14 mouse cellular contexts compared by ENCODE assay signal in the genomic region with DNA sequence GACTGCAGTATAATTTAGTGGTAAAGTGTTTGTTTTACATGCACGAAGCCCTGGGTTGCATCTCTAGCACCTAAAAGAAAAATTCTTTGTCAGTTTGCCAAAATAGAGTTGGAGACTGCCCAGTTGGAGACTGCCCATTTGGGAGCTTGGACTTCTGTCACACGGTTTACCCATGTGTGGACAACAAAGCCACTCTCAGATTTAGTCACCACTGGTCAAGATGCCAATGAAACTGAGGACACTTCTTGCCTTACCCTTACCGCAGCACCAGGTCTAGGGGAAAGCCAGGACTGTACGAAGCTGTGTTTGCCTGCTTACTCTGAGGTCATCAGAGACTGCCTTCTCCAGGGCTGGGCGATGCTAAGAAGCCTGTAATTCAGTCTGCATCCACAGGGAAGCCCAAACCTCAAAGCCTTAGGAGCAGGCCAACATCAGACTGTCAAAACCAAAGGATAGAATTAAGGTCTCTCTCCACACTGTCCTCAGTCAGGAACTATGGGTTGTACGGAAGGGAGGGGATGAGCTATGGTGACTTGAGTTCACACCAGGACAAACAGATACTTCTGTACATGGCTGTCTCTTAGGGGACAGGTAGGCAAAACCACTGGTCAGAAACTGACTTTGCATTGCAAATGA. TPM values are rescaled to one million over a fixed set of nuclear protein-coding genes. Genes with fewer than 3 reads are reported as not detected.
DNase-seq lines count a peak whose midpoint lies in the region; ATAC-seq and TF ChIP-seq lines count a peak whose summit lies in the region.
"Had no signal": no experiment of that assay in that cellular context is flagged by ENCODE, and none has a peak within 500 bp of the region (broad histone marks: within the 10 kb centered on the region; RNA-seq: fewer than 3 reads in every experiment).

No protein-coding gene starts in this region.

- WGBS in hindbrain, postnatal 0 days = 60% methylated on average over 6 of the region's 6 CpGs
- 87% methylated on average over 6 of the region's 6 CpGs for WGBS in hindbrain, embryonic 12.5 days
- WGBS in embryonic facial prominence, embryonic 15.5 days = 77% methylated on average over 6 of the region's 6 CpGs

- peaks cover 5% of the 10 kb centered on the region; the same call in 1 of the 2 replicates for H3K4me1 ChIP-seq in hindbrain, postnatal 0 days (ENCODE audit: insufficient read depth, low read length)
- H3K4me1 ChIP-seq in hindbrain, embryonic 12.5 days = peaks cover 33% of the 10 kb centered on the region
- peaks cover 28% of the 10 kb centered on the region for H3K4me1 ChIP-seq in embryonic facial prominence, embryonic 15.5 days

- DNase-seq in adrenal gland, adult 2 months = peak; percentile 58
- DNase-seq in adrenal gland, postnatal 4 days (ENCODE audit: low spot score in 2 of 2) = no peak
- DNase-seq in hindbrain, postnatal 0 days (ENCODE audit: low spot score) = no peak
- DNase-seq in 3134 (ENCODE audit: extremely low read depth, insufficient read length, low spot score) = peak; percentile 68
- DNase-seq in left cerebral cortex, postnatal 14 days (ENCODE audit: low spot score in 2 of 2) = no peak
- no peak for DNase-seq in c-Kit-positive CD71-positive TER-119-positive erythroid progenitor cells, embryonic 14.5 days (ENCODE audit: low spot score)
- DNase-seq: kidney, postnatal 4 days had no signal

- ATAC-seq in hindbrain, postnatal 0 days = 0 out of 2 replicates have a peak, but pooled peaks have one; percentile 53
- ATAC-seq in hindbrain, embryonic 12.5 days (ENCODE audit: low FRiP score) = no peak
- ATAC-seq in embryonic facial prominence, embryonic 15.5 days (ENCODE audit: insufficient number of reproducible peaks, low FRiP score, low TSS enrichment, low read depth) = peak; percentile 78
- ATAC-seq: Patski had no signal

- H3K27me3 ChIP-seq in hindbrain, postnatal 0 days (ENCODE audit: insufficient read depth, low read length) = no peaks in the 10 kb centered on the region
- no peaks in the 10 kb centered on the region for H3K27me3 ChIP-seq in hindbrain, embryonic 12.5 days
- H3K27me3 ChIP-seq in embryonic facial prominence, embryonic 15.5 days = no peaks in the 10 kb centered on the region
- H3K27me3 ChIP-seq: embryonic facial prominence, embryonic 12.5 days; limb, embryonic 12.5 days; megakaryocyte, embryonic 14.5 days; Patski had no signal

- intact Hi-C loops in left cerebral cortex, postnatal 14 days (cut with DNase I) = no loop called here

- H3K4me3 ChIP-seq in hindbrain, postnatal 0 days (ENCODE audit: low read length) = no peak overlapping the region
- H3K4me3 ChIP-seq in hindbrain, embryonic 12.5 days = no peak overlapping the region
- no peak overlapping the region for H3K4me3 ChIP-seq in embryonic facial prominence, embryonic 15.5 days (replicated peaks)
- H3K4me3 ChIP-seq: embryonic facial prominence, embryonic 12.5 days; hindbrain, embryonic 10.5 days; limb, embryonic 12.5 days; megakaryocyte, embryonic 14.5 days had no signal

- H3K27ac ChIP-seq in hindbrain, postnatal 0 days = no peak overlapping the region
- no peak overlapping the region for H3K27ac ChIP-seq in hindbrain, embryonic 12.5 days
- H3K27ac ChIP-seq in embryonic facial prominence, embryonic 15.5 days (replicated peaks) = no peak overlapping the region
- H3K27ac ChIP-seq: embryonic facial prominence, embryonic 12.5 days; hindbrain, embryonic 10.5 days; limb, embryonic 12.5 days had no signal

- TF ChIP-seq CTCF in hindbrain, postnatal 0 days (IDR thresholded peaks at IDR 0.05; ENCODE audit: low read depth) = peak; percentile 25; the same call in 1 of the 2 replicates

- H3K9ac ChIP-seq in hindbrain, postnatal 0 days (replicated peaks; ENCODE audit: low read length) = no peak overlapping the region
- H3K9ac ChIP-seq in hindbrain, embryonic 12.5 days = no peak overlapping the region
- no peak overlapping the region for H3K9ac ChIP-seq in embryonic facial prominence, embryonic 15.5 days
- H3K9ac ChIP-seq: embryonic facial prominence, embryonic 12.5 days; limb, embryonic 12.5 days had no signal

- H3K9me3 ChIP-seq in hindbrain, postnatal 0 days (ENCODE audit: low read length) = no peaks in the 10 kb centered on the region
- H3K9me3 ChIP-seq in hindbrain, embryonic 12.5 days (replicated peaks) = no peaks in the 10 kb centered on the region
- H3K9me3 ChIP-seq in embryonic facial prominence, embryonic 15.5 days (replicated peaks) = no peaks in the 10 kb centered on the region
- H3K9me3 ChIP-seq: embryonic facial prominence, embryonic 12.5 days; hindbrain, embryonic 10.5 days; limb, embryonic 12.5 days; megakaryocyte, embryonic 14.5 days had no signal

- H3K4me2 ChIP-seq in hindbrain, postnatal 0 days (ENCODE audit: low read depth, low read length) = no peak overlapping the region
- H3K4me2 ChIP-seq in hindbrain, embryonic 12.5 days (replicated peaks) = no peak overlapping the region
- no peak overlapping the region for H3K4me2 ChIP-seq in embryonic facial prominence, embryonic 15.5 days (replicated peaks)
- H3K4me2 ChIP-seq: embryonic facial prominence, embryonic 12.5 days; limb, embryonic 12.5 days had no signal

- H3K36me3 ChIP-seq in hindbrain, postnatal 0 days (ENCODE audit: insufficient read depth, low read length) = no peaks in the 10 kb centered on the region
- H3K36me3 ChIP-seq in hindbrain, embryonic 12.5 days = no peaks in the 10 kb centered on the region
- no peaks in the 10 kb centered on the region; the same call in 1 of the 2 replicates for H3K36me3 ChIP-seq in embryonic facial prominence, embryonic 15.5 days
- H3K36me3 ChIP-seq: embryonic facial prominence, embryonic 12.5 days; hindbrain, embryonic 10.5 days; limb, embryonic 12.5 days had no signal

RNA-seq across cellular contexts. Expression of a gene that starts 29.8 kb away (rescaled TPM):
- 100 to 1,000 TPM; 116 to 121 TPM for total RNA-seq in adrenal gland, adult 2 months (2021)
- 153 and 200 TPM in 2 replicates for polyA plus RNA-seq in adrenal gland, adult 2 months (2012; rRNA removed)
- total RNA-seq in adrenal gland, postnatal 4 days (2021) = 100 to 1,000 TPM; 134 TPM
- total RNA-seq in hindbrain, postnatal 0 days (2014; rRNA removed) = 201 and 208 TPM in 2 replicates
- 32.8 and 35.9 TPM in 2 replicates for polyA plus RNA-seq in hindbrain, postnatal 0 days (2015; fragmentation: Nextera tagmentation; extraction: Ambion mirVana)
- 57.8 and 60.5 TPM in 2 replicates for polyA plus RNA-seq in hindbrain, embryonic 12.5 days (2016; fragmentation: Nextera tagmentation; extraction: Ambion mirVana)
- 24.6 and 35.3 TPM in 2 replicates for polyA plus RNA-seq in embryonic facial prominence, embryonic 15.5 days (2015; fragmentation: Nextera tagmentation; extraction: Ambion mirVana)
- 10 to 100 TPM; 68.1 to 73.8 TPM for total RNA-seq in left cerebral cortex, postnatal 14 days (2021)

Comparison
In these comparisons a context has a peak if more than half of its experiments do, and no peak if none do; other contexts are left out.
1. DNase-seq: peak in adrenal gland, adult 2 months (single experiment) and 3134 (single experiment); none in adrenal gland, postnatal 4 days (0 of 2), hindbrain, postnatal 0 days (single experiment), left cerebral cortex, postnatal 14 days (0 of 2) and c-Kit-positive CD71-positive TER-119-positive erythroid progenitor cells, embryonic 14.5 days (single experiment).